Mouse (Mus musculus): Measurements from ENCODE around the gene Psma7.

The Psma7 gene

DNA sequence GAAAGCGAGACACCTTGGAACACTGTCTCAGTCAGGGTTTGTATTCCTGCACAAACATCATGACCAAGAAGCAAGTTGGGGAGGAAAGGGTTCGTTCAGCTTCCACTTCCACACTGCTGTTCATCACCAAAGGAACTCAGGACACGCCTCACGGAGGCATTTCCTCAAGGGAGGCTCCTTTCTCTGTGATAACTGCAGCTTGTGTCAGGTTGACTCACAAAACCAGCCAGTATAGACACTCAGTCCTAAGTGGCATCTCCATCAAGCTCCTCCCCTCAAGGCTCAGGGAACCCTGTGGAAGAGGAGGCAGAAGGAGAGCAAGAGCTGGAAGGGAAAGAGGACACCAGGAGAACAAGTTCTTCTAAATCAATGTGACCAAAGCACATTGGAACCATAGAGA lies 43.8 kb downstream of the Psma7 start:
- DNase-seq, result no peak

DNA sequence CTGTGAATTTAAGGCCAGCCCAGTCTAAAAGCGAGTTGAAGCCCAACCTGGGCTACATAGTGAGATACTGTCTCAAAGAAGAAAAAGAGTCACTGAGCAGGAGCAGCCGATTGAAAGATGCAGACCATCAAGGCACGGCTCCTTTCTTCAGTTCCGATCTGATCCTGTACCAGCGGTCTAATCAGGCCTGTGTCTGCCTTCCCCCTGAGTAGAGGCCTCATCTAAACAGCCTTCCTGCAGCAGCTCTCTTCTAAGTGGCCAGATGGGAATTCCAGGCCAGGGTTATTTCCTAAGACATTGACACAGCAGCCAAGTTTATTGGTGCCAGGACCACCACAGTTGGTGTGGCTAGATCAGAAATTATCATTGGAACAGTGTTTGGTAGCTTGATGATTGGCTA lies 49.2 kb downstream of the Psma7 start:
- DNase-seq, result no peak

DNA sequence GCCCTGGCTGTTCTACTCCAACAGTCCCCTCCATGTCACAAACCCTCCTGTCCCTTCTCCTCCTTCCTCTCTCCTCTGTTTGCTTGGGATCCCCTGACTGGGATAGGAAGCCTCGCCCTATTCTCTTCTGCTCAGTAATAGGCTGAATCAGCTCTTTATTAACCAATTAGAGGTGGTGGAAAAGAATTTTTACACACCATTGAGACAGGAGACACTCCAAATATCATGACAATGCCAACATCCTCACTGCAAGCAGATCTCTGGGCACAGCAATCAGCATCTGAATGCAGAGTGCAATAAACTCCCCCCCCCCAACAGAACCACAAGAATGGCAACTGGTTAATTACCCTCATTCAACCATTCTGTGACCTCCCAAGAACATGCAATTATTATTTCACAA lies 53.1 kb downstream of the Psma7 start:
- DNase-seq, result no peak

- DNase-seq, result no peak
Observed at GRCm38 (mm10) chr2:179986437-179987022, 55.7 kb downstream of the Psma7 start.

Measured in kidney, adult 8-10 months (tissue).